Mouse (Mus musculus): Measurements from ENCODE around the gene Slc7a3. TPM values are rescaled to one million over a fixed set of nuclear protein-coding genes. Genes with fewer than 3 reads are reported as not detected.
"Not testable (repeated sequence)": the region's sequence is repeated elsewhere in the genome, so short reads cannot be mapped to it uniquely, and the experiment has no call there.

The Slc7a3 gene
- 2.7 and 2.8 TPM in 2 replicates for polyA plus RNA-seq (2015; fragmentation: Nextera tagmentation; extraction: Ambion mirVana)

DNA sequence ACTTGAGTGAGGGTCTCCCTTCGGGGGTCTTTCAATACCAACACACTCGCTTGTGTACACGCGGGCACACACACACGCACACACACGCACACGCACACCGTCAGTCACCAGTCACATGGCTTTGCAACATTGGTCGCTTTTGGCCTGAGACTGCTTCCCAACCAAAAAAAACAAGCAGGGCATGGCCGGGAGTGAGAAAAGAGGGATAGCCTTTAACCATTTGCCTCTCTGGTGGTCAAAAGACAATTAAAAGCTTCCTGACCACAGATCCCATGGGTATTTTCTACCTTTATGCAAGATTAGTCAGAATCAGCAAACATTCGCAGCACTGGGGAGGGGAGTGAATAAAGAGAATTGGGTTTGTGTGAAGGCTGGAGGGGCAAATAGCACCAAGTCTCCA lies at the start of gene Slc7a3:
Slc7a3 (minus strand) TSS at position 101 of the 400 bp plus-strand sequence.
- Histone ChIP-seq H3K27me3 (replicated peaks) (no peaks in the 10 kb centered on the region), H3K4me3 (replicated peaks) (peak within 1 kb of the TSS; percentile 24), H3K27ac (no peak within 1 kb of the TSS), H3K9ac (no peak within 1 kb of the TSS), H3K4me2 (peak within 1 kb of the TSS; percentile 55), H3K4me1 (no peaks in the 10 kb centered on the region), H3K36me3 (no peaks in the 10 kb centered on the region), H3K9me3 (no peaks in the 10 kb centered on the region)
- no peak for ATAC-seq (ENCODE audit: insufficient read depth, low FRiP score, low read depth)
- 42% methylated on average over 11 of the region's 11 CpGs for WGBS

- Histone ChIP-seq H3K4me1 (no peaks in the 10 kb centered on the region), H3K36me3 (no peaks in the 10 kb centered on the region), H3K27me3 (replicated peaks) (no peaks in the 10 kb centered on the region), H3K27ac (no peak overlapping the region), H3K9me3 (no peaks in the 10 kb centered on the region), H3K4me2 (peak overlapping the region; percentile 36; the same call in 1 of the 2 replicates), H3K4me3 (replicated peaks) (no peak overlapping the region; the same call in 1 of the 2 replicates), H3K9ac (no peak overlapping the region)
- WGBS, result 36% methylated on average over 12 of the region's 12 CpGs
- ATAC-seq (ENCODE audit: insufficient read depth, low FRiP score, low read depth), result no peak
Measured at GRCm38 (mm10) chrX:101131992-101132791, 46.4 kb upstream of the Slc7a3 start.

- no peak overlapping the region for H3K9ac ChIP-seq
- no peaks in the 10 kb centered on the region for H3K36me3 ChIP-seq
- H3K27me3 ChIP-seq (replicated peaks), result no peaks in the 10 kb centered on the region
- H3K27ac ChIP-seq, result no peak overlapping the region
- ATAC-seq (ENCODE audit: insufficient read depth, low FRiP score, low read depth), result no peak
- WGBS, result 24% methylated on average over 7 of the region's 7 CpGs
- H3K9me3 ChIP-seq, result no peaks in the 10 kb centered on the region
- no peaks in the 10 kb centered on the region for H3K4me1 ChIP-seq
- no peak overlapping the region for H3K4me3 ChIP-seq (replicated peaks)
- no peak overlapping the region for H3K4me2 ChIP-seq
Measured at GRCm38 (mm10) chrX:101131001-101131400, 45.2 kb upstream of the Slc7a3 start.

DNA sequence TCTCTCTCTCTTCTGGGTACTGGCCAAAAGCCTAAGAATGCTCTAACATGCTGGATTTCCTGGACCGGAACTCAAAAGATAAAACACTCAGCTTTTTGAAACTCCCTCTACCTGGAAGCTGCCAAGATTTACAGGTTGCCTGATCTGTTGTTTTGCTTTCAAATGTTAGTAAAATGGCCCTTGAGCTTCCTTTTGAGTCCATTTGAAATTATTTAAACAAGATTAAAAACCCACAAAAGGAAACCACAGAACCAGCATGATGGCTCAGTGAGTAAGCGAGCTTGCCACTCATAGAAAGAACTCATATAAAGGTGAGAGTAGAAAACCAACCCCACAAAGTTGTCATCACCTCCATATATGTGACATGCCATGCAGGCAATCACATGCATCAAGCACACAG lies 42.7 kb upstream of the Slc7a3 start:
- no peak overlapping the region for H3K9ac ChIP-seq
- no peaks in the 10 kb centered on the region for H3K27me3 ChIP-seq (replicated peaks)
- no peaks in the 10 kb centered on the region for H3K9me3 ChIP-seq
- no peak overlapping the region for H3K27ac ChIP-seq
- 72% methylated on average over 2 of the region's 2 CpGs for WGBS
- no peaks in the 10 kb centered on the region for H3K4me1 ChIP-seq
- no peak for ATAC-seq (ENCODE audit: insufficient read depth, low FRiP score, low read depth)
- H3K36me3 ChIP-seq, result no peaks in the 10 kb centered on the region
- no peak overlapping the region for H3K4me3 ChIP-seq (replicated peaks)
- no peak overlapping the region for H3K4me2 ChIP-seq

GRCm38 (mm10) chrX:101126977-101127376 lies 41.2 kb upstream of the Slc7a3 start:
- Histone ChIP-seq H3K27ac (no peak overlapping the region), H3K9ac (no peak overlapping the region), H3K27me3 (replicated peaks) (no peaks in the 10 kb centered on the region), H3K36me3 (no peaks in the 10 kb centered on the region), H3K4me3 (replicated peaks) (no peak overlapping the region), H3K9me3 (no peaks in the 10 kb centered on the region), H3K4me1 (no peaks in the 10 kb centered on the region), H3K4me2 (no peak overlapping the region; the same call in 1 of the 2 replicates)
- ATAC-seq (ENCODE audit: insufficient read depth, low FRiP score, low read depth), result no peak
- WGBS, result 58% methylated on average over 2 of the region's 2 CpGs

GRCm38 (mm10) chrX:101126474-101126955 lies 40.7 kb upstream of the Slc7a3 start:
- Histone ChIP-seq H3K36me3 (no peaks in the 10 kb centered on the region), H3K9me3 (no peaks in the 10 kb centered on the region), H3K4me1 (no peaks in the 10 kb centered on the region), H3K4me2 (no peak overlapping the region; the same call in 1 of the 2 replicates), H3K27ac (no peak overlapping the region; the same call in 1 of the 2 replicates), H3K4me3 (replicated peaks) (no peak overlapping the region), H3K27me3 (replicated peaks) (no peaks in the 10 kb centered on the region), H3K9ac (no peak overlapping the region)
- ATAC-seq (ENCODE audit: insufficient read depth, low FRiP score, low read depth), result no peak; the same call in 1 of the 2 replicates
- WGBS, result 61% methylated on average over 7 of the region's 7 CpGs

GRCm38 (mm10) chrX:101120546-101120945 lies 34.7 kb upstream of the Slc7a3 start:
- Histone ChIP-seq H3K36me3 (no peaks in the 10 kb centered on the region), H3K4me3 (replicated peaks) (no peak overlapping the region), H3K9ac (no peak overlapping the region), H3K27me3 (replicated peaks) (no peaks in the 10 kb centered on the region), H3K4me2 (no peak overlapping the region), H3K9me3 (no peaks in the 10 kb centered on the region), H3K4me1 (no peaks in the 10 kb centered on the region), H3K27ac (no peak overlapping the region)
- ATAC-seq (ENCODE audit: insufficient read depth, low FRiP score, low read depth), result no peak
- WGBS, result 42% methylated on average over 1 of the region's 1 CpGs

GRCm38 (mm10) chrX:101085211-101085610 lies 609 bp downstream of the Slc7a3 start:
- H3K9me3 ChIP-seq; H3K9ac ChIP-seq; ATAC-seq (ENCODE audit: insufficient read depth, low FRiP score, low read depth); H3K27me3 ChIP-seq (replicated peaks); H3K4me1 ChIP-seq; H3K36me3 ChIP-seq; H3K27ac ChIP-seq: not testable (repeated sequence)
- Histone ChIP-seq H3K4me2 (peak overlapping the region; percentile 55), H3K4me3 (replicated peaks) (peak overlapping the region; percentile 24)
- 19% methylated on average over 9 of the region's 9 CpGs for WGBS

- Histone ChIP-seq H3K27ac (no peak overlapping the region), H3K9ac (no peak overlapping the region), H3K4me1 (no peaks in the 10 kb centered on the region), H3K27me3 (replicated peaks) (no peaks in the 10 kb centered on the region), H3K9me3 (no peaks in the 10 kb centered on the region), H3K36me3 (no peaks in the 10 kb centered on the region), H3K4me3 (replicated peaks) (no peak overlapping the region), H3K4me2 (0 out of 2 replicates have a peak overlapping the region, but pooled peaks have one; percentile 55)
- WGBS, result 90% methylated on average over 2 of the region's 2 CpGs
- no peak for ATAC-seq (ENCODE audit: insufficient read depth, low FRiP score, low read depth)
Measured at GRCm38 (mm10) chrX:101084192-101084591, 1.6 kb downstream of the Slc7a3 start.

DNA sequence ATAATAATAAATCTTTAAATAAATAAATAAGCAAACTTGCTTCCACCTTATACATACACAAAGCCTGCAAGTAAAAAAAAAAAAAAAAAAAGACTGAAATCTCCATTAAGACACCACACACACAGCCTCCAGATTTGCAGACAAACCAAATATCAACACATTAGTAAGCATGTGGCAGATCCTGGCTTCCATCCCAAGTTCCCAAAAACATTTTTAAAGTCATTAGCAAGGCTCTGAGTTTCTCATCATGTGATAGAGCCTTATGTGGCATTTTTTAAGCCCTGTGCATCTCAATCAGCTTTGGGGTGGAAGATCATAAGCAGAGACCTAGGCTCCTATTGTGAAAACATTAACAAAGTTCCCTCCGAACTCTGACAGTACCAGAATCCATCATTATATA lies 20.6 kb downstream of the Slc7a3 start:
- Histone ChIP-seq H3K36me3 (no peaks in the 10 kb centered on the region), H3K4me3 (replicated peaks) (no peak overlapping the region), H3K9me3 (no peaks in the 10 kb centered on the region), H3K27ac (no peak overlapping the region), H3K9ac (no peak overlapping the region), H3K4me1 (no peaks in the 10 kb centered on the region), H3K27me3 (replicated peaks) (no peaks in the 10 kb centered on the region), H3K4me2 (no peak overlapping the region)
- no peak for ATAC-seq (ENCODE audit: insufficient read depth, low FRiP score, low read depth)
- 46% methylated on average over 1 of the region's 1 CpGs for WGBS

- Histone ChIP-seq H3K4me3 (replicated peaks) (no peak overlapping the region), H3K9ac (no peak overlapping the region), H3K27me3 (replicated peaks) (no peaks in the 10 kb centered on the region), H3K4me1 (no peaks in the 10 kb centered on the region), H3K27ac (no peak overlapping the region), H3K4me2 (no peak overlapping the region), H3K9me3 (no peaks in the 10 kb centered on the region), H3K36me3 (no peaks in the 10 kb centered on the region)
- no peak for ATAC-seq (ENCODE audit: insufficient read depth, low FRiP score, low read depth)
- 48% methylated on average over 2 of the region's 2 CpGs for WGBS
Measured at GRCm38 (mm10) chrX:101063503-101063902, 22.3 kb downstream of the Slc7a3 start.

- no peaks in the 10 kb centered on the region for H3K36me3 ChIP-seq
Measured at GRCm38 (mm10) chrX:101059541-101059940, 26.3 kb downstream of the Slc7a3 start, which contains the start of gene Tex11. Gene Tex11 (minus strand): TSS chrX:101059667.

More at GRCm38 (mm10) chrX:101059541-101059940, 26.3 kb downstream of the Slc7a3 start, which contains the start of gene Tex11:
- no peak within 1 kb of the TSS for H3K4me2 ChIP-seq
- WGBS, result 86% methylated on average over 31 of the region's 31 CpGs
- no peak within 1 kb of the TSS for H3K9ac ChIP-seq
- H3K4me3 ChIP-seq (replicated peaks), result no peak within 1 kb of the TSS
- ATAC-seq (ENCODE audit: insufficient read depth, low FRiP score, low read depth), result no peak
- H3K27ac ChIP-seq, result no peak within 1 kb of the TSS
- H3K27me3 ChIP-seq (replicated peaks), result no peaks in the 10 kb centered on the region
- H3K9me3 ChIP-seq, result no peaks in the 10 kb centered on the region
- H3K4me1 ChIP-seq, result no peaks in the 10 kb centered on the region
